Comparison of ENCODE assay signal across 10 mouse cellular contexts in genomic region chr9:64351191-64351590, GRCm38 (mm10). TPM values are rescaled to one million over a fixed set of nuclear protein-coding genes. Genes with fewer than 3 reads are reported as not detected.
A peak's percentile ranks its signal among the peaks of the same experiment; 100 is the strongest.
DNase-seq lines count a peak whose midpoint lies in the region; ATAC-seq and TF ChIP-seq lines count a peak whose summit lies in the region.
"Had no signal": no experiment of that assay in that cellular context is flagged by ENCODE, and none has a peak within 500 bp of the region (broad histone marks: within the 10 kb centered on the region; RNA-seq: fewer than 3 reads in every experiment).

No protein-coding gene starts in this region.

- no peak overlapping the region for H3K27ac ChIP-seq in lung, embryonic 14.5 days (ENCODE audit: low read depth)
- H3K27ac ChIP-seq: stomach, embryonic 15.5 days had no signal

- H3K27me3 ChIP-seq in lung, embryonic 14.5 days (ENCODE audit: insufficient read depth, low read length), result no peaks in the 10 kb centered on the region
- H3K27me3 ChIP-seq: stomach, embryonic 15.5 days had no signal

- no peaks in the 10 kb centered on the region for H3K9me3 ChIP-seq in lung, embryonic 14.5 days (ENCODE audit: low read depth, low read length)
- H3K9me3 ChIP-seq: stomach, embryonic 15.5 days had no signal

- TF ChIP-seq CTCF in lung, embryonic 14.5 days (IDR thresholded peaks at IDR 0.05; ENCODE audit: low read depth), result peak; percentile 62

- no peaks in the 10 kb centered on the region for H3K36me3 ChIP-seq in lung, embryonic 14.5 days (ENCODE audit: insufficient read depth)
- H3K36me3 ChIP-seq: stomach, embryonic 15.5 days had no signal

- ATAC-seq in CD4-positive, CD25-positive, alpha-beta regulatory T cell, adult 4 months, result no peak
- no peak for ATAC-seq in lung, embryonic 14.5 days (ENCODE audit: insufficient read depth)
- ATAC-seq in monocyte, adult 5-6 weeks (replicated peaks; ENCODE audit: insufficient number of reproducible peaks, low FRiP score, low TSS enrichment, poor library complexity, severe bottlenecking), result 0 out of 2 replicates have a peak, but pooled peaks have one; percentile 55

- no peaks in the 10 kb centered on the region for H3K4me1 ChIP-seq in lung, embryonic 14.5 days (ENCODE audit: insufficient read depth)
- H3K4me1 ChIP-seq: stomach, embryonic 15.5 days had no signal

- H3K4me3 ChIP-seq in lung, embryonic 14.5 days (ENCODE audit: low read depth, low read length), result no peak overlapping the region
- H3K4me3 ChIP-seq: stomach, embryonic 15.5 days had no signal

- 42% methylated on average over 3 of the region's 3 CpGs for WGBS in lung, embryonic 14.5 days

- no peak overlapping the region for H3K9ac ChIP-seq in lung, embryonic 14.5 days
- H3K9ac ChIP-seq: stomach, embryonic 15.5 days had no signal

- H3K4me2 ChIP-seq in lung, embryonic 14.5 days, result no peak overlapping the region
- H3K4me2 ChIP-seq: stomach, embryonic 15.5 days had no signal

- DNase-seq in CD4-positive, CD25-positive, alpha-beta regulatory T cell, adult 2 months (ENCODE audit: low read depth, low spot score), result peak; percentile 69
- peak; percentile 42 for DNase-seq in lung, embryonic 14.5 days
- DNase-seq in lung, adult 18-20 months, result no peak
- peak; percentile 66 for DNase-seq in ZHBTc4 (ENCODE audit: low read depth, low spot score)
- DNase-seq in frontal cortex, postnatal 25 days (ENCODE audit: low spot score in 2 of 2), result no peak
- no peak for DNase-seq in urinary bladder, adult 18-20 months (ENCODE audit: low spot score in 2 of 2)
- DNase-seq: heart, postnatal 14 days had no signal

RNA-seq across cellular contexts. Expression of gene Dis3l, which starts 10.1 kb away (rescaled TPM):
- 10 to 100 TPM in 1 of 2 experiments, 1 to 10 TPM in 1; 9.4 to 12.5 TPM for polyA plus RNA-seq in CD4-positive, CD25-positive, alpha-beta regulatory T cell, adult 4 months (2017; shearing (Covaris generic))
- 24.0 and 24.6 TPM in 2 replicates for polyA plus RNA-seq in lung, embryonic 14.5 days (2014; fragmentation: Nextera tagmentation; extraction: Ambion mirVana)
- 13.9 to 17.6 TPM (median 15.1 TPM) in 3 replicates for total RNA-seq in monocyte, adult 5-6 weeks (2017)

RNA-seq across cellular contexts. Expression of gene Megf11, which starts 34.2 kb away (rescaled TPM):
- under 1 TPM; 0.11 to 0.36 TPM for polyA plus RNA-seq in CD4-positive, CD25-positive, alpha-beta regulatory T cell, adult 4 months (2017; shearing (Covaris generic))
- 1.1 and 1.6 TPM in 2 replicates for polyA plus RNA-seq in lung, embryonic 14.5 days (2014; fragmentation: Nextera tagmentation; extraction: Ambion mirVana)
- 0.10 to 0.64 TPM (median 0.29 TPM) in 3 replicates for total RNA-seq in monocyte, adult 5-6 weeks (2017)

Comparison
In these comparisons a context has a peak if more than half of its experiments do, and no peak if none do; other contexts are left out.
1. DNase-seq: peak in CD4-positive, CD25-positive, alpha-beta regulatory T cell, adult 2 months (single experiment), lung, embryonic 14.5 days (single experiment) and ZHBTc4 (single experiment); none in lung, adult 18-20 months (0 of 2), frontal cortex, postnatal 25 days (0 of 2) and urinary bladder, adult 18-20 months (0 of 2).